Mouse (Mus musculus): ENCODE measurements around the gene Kiz. TPM values are rescaled to one million over a fixed set of nuclear protein-coding genes. Genes with fewer than 3 reads are reported as not detected.
A peak's percentile ranks its signal among the peaks of the same experiment; 100 is the strongest.

The Kiz gene
- total RNA-seq, 2 experiments from 2014 or later, result 39.9 to 50.6 TPM

GRCm38 (mm10) chr2:146958951-146959821 is 103.5 kb downstream of the Kiz start:
- intact Hi-C loops (cut with DNase I), result loop anchor here (1.0 to 5.0 kb wide), 6 partner anchors 53 to 348 kb away; partner anchors contain the start of gene Xrn2
- peak; percentile 87 to 92 for DNase-seq

GRCm38 (mm10) chr2:146975024-146975423 is 119.4 kb downstream of the Kiz start:
- DNase-seq, result no peak
- intact Hi-C loops (cut with DNase I), result no loop called here

GRCm38 (mm10) chr2:146975453-146976028 is 119.9 kb downstream of the Kiz start:
- DNase-seq, result no peak
- intact Hi-C loops (cut with DNase I), result no loop called here

DNA sequence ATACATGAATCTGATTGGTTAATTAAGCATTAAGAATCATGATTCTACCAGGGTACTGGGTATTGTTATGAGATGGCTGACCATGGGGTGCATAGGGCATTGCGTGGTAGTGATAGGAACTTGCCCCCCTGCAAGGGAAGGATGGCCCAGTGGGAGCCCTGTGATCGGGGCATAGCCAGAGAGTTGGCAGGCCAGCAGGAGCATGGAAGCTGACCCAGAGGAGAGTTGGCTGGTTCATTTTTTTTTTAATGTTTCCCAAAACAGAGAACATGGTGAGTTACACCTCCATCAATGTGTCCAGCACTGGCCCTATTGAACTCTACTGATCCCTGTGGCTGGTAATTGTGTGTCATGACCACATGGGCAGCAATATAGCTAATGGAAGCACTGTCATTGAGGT is 127.1 kb downstream of the Kiz start:
- intact Hi-C loops (cut with DNase I), result no loop called here
- no peak for DNase-seq

DNA sequence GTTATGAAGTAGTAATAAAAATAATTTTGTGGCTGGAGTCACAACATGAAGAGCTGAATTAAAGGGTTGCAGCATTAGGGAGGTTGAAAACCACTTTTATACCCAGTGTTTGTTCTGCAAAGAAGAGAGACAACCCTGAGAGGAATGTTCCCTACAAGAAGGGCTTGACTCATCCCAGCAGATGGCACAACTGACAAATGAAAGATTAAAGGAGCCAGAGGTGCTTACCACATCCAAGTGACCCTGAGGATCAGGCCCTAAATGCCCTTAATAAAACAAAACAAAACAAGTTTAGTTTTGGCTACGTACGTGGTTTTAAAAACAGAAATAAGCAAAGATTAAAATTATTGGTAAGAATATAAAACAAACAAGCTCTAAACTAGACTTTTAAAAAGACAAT is 129.2 kb downstream of the Kiz start:
- DNase-seq, result no peak
- intact Hi-C loops (cut with DNase I), result no loop called here

DNA sequence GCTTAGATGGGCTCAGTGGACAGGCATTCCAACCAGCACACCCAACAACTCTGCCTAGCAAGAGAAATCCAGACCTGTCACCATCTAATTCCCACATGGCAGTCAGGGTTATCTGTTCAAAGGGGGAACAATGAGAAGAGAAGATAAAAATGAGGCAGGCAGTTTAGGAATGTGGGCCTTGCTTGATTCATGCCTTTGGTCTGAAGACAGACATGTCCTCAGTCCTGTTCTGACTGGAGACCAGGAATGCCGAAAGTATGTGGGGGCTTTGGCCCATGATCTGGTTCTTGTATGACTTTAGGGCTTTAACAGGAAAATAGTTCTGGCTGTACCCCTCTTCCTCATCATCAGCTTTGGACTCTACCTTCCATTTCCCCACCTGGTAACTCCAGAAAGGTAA is 130.1 kb downstream of the Kiz start:
- DNase-seq, result no peak
- intact Hi-C loops (cut with DNase I), result no loop called here

GRCm38 (mm10) chr2:146986429-146986828 is 130.8 kb downstream of the Kiz start:
- intact Hi-C loops (cut with DNase I), result no loop called here
- DNase-seq, result no peak

GRCm38 (mm10) chr2:147007265-147007664 is 151.6 kb downstream of the Kiz start:
- intact Hi-C loops (cut with DNase I), result no loop called here
- DNase-seq, result no peak

DNA sequence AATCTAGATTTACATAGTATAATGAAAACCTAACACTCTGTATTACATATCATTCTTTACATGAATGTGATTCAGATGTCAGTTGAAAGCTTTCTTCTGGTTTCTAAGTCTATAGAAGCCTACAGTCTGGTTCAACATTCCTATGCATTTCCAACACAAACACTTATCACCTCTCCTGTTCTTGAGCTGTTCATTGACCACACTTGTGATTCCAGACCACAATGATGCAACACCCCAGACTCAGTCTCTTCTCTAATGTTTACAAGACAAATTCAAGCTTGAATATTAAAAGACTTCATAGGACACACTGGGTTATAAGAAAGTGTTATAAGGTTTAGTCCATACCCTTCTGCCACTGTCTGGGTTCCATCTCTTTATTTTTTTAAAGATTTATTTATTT is 153.4 kb downstream of the Kiz start:
- intact Hi-C loops (cut with DNase I), result no loop called here

GRCm38 (mm10) chr2:147010141-147010540 is 154.5 kb downstream of the Kiz start:
- intact Hi-C loops (cut with DNase I), result loop anchor here (5.0 kb wide), 2 partner anchors 53 to 153 kb away; partner anchors contain the start of gene Kiz
- DNase-seq, result no peak

More for the DNA sequence above, 153.4 kb downstream of the Kiz start:
- DNase-seq, result no peak

GRCm38 (mm10) chr2:147010952-147011351 is 155.3 kb downstream of the Kiz start:
- DNase-seq, result no peak
- intact Hi-C loops (cut with DNase I), result loop anchor here (5.0 kb wide), 2 partner anchors 54 to 154 kb away; partner anchors contain the start of gene Kiz

- peak in 1 of 2 experiments; percentile 21 for DNase-seq
Observed at GRCm38 (mm10) chr2:147011474-147012140, 155.9 kb downstream of the Kiz start.

DNA sequence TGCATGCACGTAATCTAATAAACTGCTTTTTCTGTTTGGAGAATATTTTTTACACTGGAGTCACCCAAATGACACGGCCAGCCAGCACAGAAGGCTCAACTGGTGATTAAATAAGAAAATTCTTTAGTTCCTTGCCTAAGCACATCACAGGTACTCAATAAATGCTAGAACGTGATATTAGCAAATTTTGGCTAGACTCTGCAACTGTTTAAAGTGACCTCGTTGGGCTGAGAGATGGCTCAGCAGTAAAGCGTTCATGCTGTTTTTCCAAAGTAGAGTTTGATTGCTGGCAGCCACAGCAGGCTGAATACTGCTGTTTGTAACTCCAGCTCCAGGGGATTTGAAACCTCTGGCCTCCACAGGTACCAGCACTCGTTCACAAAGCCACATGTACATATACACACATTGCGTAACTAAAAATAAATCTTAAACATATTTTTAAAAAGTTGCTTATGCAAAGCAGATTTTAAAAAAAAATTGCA is 156.5 kb downstream of the Kiz start:
- peak in 1 of 2 experiments; percentile 5 for DNase-seq
- intact Hi-C loops (cut with DNase I), result loop anchor here (5.0 kb wide), 2 partner anchors 55 to 155 kb away; partner anchors contain the start of gene Kiz

More at GRCm38 (mm10) chr2:147011474-147012140, 155.9 kb downstream of the Kiz start:
- intact Hi-C loops (cut with DNase I), result loop anchor here (5.0 kb wide), 2 partner anchors 54 to 154 kb away; partner anchors contain the start of gene Kiz

GRCm38 (mm10) chr2:147012623-147013184 is 157.0 kb downstream of the Kiz start, which contains the start of gene Xrn2:
Gene Xrn2 (plus strand): TSS chr2:147012996.
- intact Hi-C loops (cut with DNase I), result loop anchor here (5.0 kb wide), 2 partner anchors 55 to 155 kb away; partner anchors contain the start of gene Kiz
- DNase-seq, result peak; percentile 97

- DNase-seq, result peak in 1 of 2 experiments; percentile 80
- intact Hi-C loops (cut with DNase I), result loop anchor here (5.0 kb wide), 2 partner anchors 56 to 156 kb away; partner anchors contain the start of gene Kiz
Observed at GRCm38 (mm10) chr2:147013194-147013969, 157.7 kb downstream of the Kiz start.

- DNase-seq, result no peak
- intact Hi-C loops (cut with DNase I), result loop anchor here (5.0 kb wide), 2 partner anchors 57 to 157 kb away; partner anchors contain the start of gene Kiz
Observed at GRCm38 (mm10) chr2:147014101-147014886, 158.6 kb downstream of the Kiz start.

Measured in heart, postnatal 10 days (tissue).